Mouse (Mus musculus) gastrocnemius, adult 8-10 months (tissue): Measurements from ENCODE around the gene Sgsm3. TPM values are rescaled to one million over a fixed set of nuclear protein-coding genes. Genes with fewer than 3 reads are reported as not detected.

ENCODE experiments used
- DNase-seq, 2 experiments: peaks; one replicate each; pipeline ENCODE4 v3.0.0; 2022; ENCODE audit warnings: low spot score in 2 of 2
- total RNA-seq, 4 experiments: library from RNA; stranded (reverse); gene quantifications; 2 replicates each; pipeline ENCODE4 v1.2.4; 2022

Gene Sgsm3
- total RNA-seq, 4 experiments from 2014 or later = 14.9 to 22.1 (median 20.1) TPM

- no peak for DNase-seq
Measured at GRCm38 (mm10) chr15:81023842-81024241, 46.3 kb downstream of the Sgsm3 start.

DNA sequence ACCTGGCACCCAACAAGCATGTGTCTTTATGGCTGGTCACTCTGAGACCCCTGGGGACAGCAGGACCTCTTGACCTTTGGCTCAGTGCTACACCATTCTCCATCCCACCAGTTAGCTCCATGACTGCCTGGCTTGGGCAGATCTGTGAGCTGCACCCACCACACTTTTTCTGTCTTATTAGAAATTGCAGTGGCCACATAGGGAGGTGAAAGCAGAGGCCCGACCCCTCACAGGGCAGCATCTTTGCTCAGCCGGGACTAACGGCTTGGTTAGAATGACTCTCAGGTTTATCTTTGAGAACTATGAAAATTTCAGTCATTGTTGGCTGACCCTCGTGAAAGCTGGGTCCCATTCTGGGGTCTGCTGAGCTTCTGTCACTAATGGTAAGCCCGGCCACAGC lies 49.3 kb downstream of the Sgsm3 start:
- no peak for DNase-seq

GRCm38 (mm10) chr15:81027378-81028173 lies 50.0 kb downstream of the Sgsm3 start:
- peak; percentile 74 to 78 for DNase-seq

DNA sequence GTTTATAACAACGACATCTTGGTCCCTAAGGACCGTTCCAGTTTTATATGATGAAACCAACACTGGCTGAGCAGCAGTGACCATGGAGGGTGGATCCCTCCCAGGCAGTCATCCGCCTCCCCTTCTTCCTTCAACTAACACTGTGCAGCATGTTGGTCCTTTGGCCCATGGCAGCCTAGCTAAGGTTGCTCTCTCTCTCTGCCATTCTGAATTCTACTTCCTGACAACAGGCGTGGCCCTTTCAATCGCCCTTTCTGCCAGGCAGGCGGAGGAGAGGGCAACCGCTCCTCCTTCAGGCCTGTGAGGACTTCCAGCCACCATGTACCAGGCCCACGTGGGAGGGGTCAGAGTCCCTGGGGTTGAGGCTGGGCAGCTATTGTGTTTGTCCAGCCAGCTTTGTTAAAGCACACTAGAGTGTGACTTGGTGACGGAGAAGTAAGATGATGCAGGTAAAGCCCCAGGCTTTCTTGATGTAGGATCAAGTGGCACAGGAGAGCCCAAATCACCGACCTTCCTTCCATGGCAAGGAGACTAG lies 53.4 kb downstream of the Sgsm3 start:
- no peak for DNase-seq

DNA sequence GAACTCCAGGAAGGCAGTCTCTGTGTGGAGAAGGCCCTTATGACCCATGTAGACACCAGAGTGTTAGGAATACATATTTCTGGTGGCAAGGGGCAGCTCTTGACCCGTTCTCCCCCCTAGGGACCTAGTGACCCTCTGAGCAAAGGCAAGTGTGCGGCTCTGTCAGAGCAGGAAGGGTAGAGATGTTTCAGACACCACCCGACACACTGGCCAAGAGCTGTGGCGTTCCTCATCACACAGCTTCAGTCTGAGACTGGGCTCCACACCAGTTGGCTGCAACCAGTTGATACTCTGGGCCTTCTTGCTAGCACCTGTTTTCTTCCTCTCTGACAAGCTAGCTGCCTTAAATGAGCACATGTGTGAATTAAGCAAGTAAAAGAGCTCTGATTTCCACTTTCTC lies 54.0 kb downstream of the Sgsm3 start:
- DNase-seq = peak; percentile 41 to 56

DNA sequence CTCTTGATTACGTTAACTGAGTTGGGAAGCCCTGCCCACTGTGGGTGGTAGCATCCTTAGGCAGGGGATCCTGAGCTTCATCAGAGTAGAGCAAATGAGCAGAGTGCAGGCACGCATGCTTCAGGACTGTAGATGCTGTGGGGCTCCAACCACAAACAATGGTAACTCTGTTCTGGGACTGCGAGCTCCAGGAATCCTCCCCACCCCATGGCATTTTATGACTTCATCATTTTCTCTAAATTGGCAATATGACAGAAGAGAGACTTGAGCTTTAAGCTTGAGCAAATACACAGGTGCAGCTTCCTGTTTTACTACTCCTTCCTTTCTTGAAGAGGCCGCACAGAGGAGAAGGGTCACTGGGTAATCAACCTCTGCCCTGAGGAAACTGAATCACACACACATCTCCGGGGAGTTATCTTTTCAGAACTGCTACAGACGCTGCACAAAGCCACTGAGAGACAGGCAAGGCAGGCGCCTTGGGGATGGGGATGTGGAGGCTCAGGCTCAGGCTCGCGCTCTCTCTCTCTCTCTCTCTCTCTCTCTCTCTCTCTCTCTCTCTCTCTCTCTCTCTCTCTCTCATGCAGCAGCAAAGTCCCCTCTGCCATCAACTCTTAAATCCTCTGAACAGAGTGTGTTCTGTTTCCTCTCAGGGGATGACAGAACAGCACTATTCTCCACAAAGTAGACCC lies 55.5 kb downstream of the Sgsm3 start:
- DNase-seq = no peak

DNA sequence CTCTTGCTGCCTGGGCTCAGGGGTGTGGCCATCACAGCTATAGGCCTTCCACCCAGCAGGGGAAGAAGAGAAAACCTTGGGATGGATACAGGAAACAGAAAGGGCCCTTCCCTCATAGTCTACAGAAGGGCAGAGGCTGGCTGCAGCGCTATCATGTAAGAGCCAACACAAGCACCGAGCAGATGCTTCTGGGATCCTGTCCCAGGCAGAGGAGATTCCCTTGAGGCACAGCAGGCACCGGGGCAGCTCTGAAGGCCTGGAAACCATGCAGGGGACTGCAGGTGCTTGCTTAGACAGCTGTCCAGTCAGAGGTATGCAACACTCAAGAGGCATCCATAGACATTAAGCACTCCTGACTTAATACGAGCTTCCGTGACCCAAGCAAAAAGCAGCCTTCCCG lies 56.6 kb downstream of the Sgsm3 start:
- no peak for DNase-seq

GRCm38 (mm10) chr15:81035417-81036162 lies 58.0 kb downstream of the Sgsm3 start:
- no peak for DNase-seq

GRCm38 (mm10) chr15:81038419-81038818 lies 60.9 kb downstream of the Sgsm3 start:
- no peak for DNase-seq

DNA sequence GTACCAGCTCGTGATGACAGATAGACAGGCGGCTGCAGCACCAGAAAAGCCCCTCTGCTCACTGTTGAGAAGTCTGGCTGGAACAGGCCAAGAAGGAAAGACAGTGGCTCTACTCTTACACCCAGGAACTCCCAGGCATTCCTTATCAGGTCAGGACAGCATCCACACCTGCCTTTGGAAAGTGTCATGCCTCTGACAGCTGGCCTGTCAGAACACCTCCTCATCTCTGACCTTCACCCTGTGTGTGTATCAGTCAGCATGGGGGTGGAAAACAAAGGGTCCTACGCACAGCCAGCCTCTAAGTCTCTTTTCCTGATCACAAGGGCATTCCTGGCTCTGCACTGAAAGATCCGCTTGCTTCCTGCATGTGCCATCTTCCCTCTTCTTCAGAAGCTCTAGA lies 64.2 kb downstream of the Sgsm3 start:
- DNase-seq = no peak

DNA sequence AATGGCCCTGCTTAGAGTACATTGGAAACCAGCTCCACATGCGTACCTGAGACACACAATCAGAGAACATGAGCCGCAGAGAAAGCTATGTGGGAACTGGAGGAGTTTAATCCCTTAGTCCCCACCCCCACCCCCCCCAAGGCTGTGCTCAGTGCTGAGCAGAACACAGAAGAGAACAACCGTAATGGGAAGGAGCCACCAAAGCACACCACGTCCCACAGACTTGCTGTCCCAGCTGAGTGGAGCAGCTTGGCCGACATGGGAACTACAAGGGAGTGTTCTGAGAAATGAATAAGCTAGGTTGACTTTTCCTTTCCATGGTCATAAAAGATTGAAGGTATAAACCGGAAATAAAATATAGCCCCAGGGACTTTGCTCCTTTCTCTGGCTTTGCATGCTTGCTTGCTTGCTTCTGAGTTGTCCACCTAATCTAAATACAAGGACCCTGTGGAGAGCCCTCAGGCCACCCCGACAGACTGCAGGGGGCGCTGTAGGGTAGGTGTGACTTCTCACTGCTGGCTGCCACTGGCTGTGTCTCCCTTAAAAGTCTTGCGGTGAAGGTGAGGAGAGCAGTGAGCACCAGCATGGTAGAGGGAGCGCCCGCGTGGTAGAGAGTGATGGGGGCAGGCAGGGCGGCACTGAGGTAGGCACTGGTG lies 64.8 kb downstream of the Sgsm3 start:
- peak; percentile 55 to 73 for DNase-seq

GRCm38 (mm10) chr15:81044446-81044845 lies 66.9 kb downstream of the Sgsm3 start:
- no peak for DNase-seq

GRCm38 (mm10) chr15:81045336-81045735 lies 67.8 kb downstream of the Sgsm3 start:
- no peak for DNase-seq

- DNase-seq = no peak
Measured at GRCm38 (mm10) chr15:81046061-81046460, 68.5 kb downstream of the Sgsm3 start.

DNA sequence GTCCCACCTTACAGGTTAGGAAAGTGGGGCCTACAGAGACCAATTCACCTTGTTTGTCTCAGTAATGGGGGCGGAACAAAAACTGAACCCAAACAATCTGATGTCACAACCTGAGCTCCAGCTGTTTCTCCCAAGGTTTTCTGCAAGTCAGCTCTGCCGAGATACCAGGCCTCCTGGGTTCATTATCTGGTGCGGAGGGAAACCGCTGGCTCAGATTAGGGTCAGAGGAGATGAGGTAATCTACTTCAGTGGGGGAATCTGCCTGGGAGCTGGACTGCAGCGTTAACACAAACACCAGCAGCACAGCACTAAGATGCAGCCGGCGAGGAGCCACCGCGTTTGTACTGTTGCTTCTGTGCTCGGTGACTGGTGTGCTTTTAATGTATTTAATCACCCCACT lies 69.9 kb downstream of the Sgsm3 start:
- no peak for DNase-seq

DNA sequence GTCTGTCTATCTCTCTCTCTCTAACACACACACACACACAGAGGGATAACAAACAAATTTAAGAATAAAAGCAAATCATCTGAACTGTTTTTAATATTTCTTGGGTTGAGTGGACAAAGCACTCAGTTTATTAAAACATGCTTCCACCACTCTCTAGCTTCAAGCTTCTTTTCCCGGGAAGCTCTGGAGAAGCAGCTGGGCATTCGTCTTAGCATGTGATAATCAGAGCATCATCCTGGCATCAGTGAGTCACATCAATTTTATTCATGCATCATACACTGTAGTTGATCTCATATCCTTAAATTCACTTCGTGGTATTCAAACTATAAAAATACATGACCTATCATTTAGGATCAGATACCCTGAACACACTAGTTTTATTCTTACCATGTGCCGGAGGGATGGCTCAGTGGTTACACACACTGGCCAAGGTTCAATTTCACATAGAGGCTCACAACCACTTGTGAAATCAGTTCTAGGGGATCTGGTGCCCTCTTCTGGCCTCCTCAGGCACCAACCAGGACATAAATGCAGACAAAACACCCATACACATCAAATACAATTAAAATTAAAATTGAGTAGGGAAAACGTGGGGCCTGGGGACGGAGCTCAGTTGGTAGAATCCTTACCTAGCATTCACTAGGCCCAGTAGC lies 72.0 kb downstream of the Sgsm3 start:
- DNase-seq = no peak

DNA sequence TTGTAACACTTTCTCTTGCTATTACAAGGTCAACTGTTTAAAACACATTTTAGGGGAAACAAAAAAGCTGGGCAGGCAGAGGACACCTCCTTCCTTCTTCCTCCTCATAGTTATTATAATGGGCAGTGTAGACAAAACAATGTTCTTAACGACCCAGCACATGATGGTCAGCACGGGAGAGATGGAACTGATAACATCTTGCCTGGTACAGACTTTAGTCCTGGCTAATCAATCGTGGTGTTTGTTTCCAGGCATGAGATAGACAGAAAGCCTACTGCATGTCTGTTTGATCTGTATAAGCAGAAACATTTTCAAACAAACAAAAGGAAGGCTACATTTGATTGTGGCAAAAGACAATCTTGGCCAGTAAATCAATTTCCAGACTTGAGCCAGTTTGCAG lies 72.9 kb downstream of the Sgsm3 start:
- DNase-seq = no peak

GRCm38 (mm10) chr15:81052491-81052890 lies 74.9 kb downstream of the Sgsm3 start:
- no peak for DNase-seq

DNA sequence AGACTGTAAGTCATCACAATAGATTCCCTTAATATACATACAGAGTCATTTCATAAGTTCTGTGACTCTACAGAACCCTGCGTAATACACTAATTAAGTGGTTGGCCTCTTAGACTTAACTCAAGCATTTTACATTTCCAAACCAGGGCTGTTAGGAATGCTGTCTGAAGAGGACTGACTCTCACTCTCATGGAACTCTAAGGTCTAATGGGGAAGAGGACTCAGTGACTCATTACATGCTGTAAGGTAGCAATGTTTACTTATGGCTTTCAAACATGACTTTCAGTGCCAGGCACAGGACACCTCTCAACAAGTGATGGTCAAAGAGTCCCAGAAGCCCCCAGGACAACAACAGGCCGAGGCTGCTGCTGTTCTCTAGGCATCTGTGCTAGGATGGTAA lies 77.9 kb downstream of the Sgsm3 start:
- no peak for DNase-seq

DNA sequence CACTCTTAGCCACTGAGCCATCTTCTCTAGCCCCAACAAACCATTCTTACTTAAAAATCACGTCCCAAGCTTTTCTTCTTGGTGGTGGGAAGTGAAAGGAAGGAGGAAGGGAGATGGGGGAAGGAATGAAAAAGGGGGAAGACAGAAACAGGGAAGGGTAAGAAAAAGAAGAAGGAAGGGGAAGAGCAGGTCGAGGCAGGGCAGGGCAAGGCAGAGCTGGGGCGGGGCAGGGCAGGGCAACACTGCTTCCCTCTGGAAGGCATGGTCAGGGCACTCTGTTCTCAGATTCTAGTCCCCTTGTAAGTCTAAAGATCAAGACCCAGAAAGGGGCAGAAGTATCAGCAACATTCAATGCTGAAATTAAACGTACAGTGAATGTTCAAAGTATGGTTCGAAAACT lies 80.2 kb downstream of the Sgsm3 start:
- DNase-seq = no peak

GRCm38 (mm10) chr15:81060975-81061374 lies 83.4 kb downstream of the Sgsm3 start:
- peak in 1 of 2 experiments; percentile 27 for DNase-seq
